Mouse (Mus musculus): ENCODE measurements around the gene Tmem50a. TPM values are rescaled to one million over a fixed set of nuclear protein-coding genes. Genes with fewer than 3 reads are reported as not detected.
A peak's percentile ranks its signal among the peaks of the same experiment; 100 is the strongest.

Gene Tmem50a
- polyA plus RNA-seq, 1 experiment from 2014 or later: 183 TPM

DNA sequence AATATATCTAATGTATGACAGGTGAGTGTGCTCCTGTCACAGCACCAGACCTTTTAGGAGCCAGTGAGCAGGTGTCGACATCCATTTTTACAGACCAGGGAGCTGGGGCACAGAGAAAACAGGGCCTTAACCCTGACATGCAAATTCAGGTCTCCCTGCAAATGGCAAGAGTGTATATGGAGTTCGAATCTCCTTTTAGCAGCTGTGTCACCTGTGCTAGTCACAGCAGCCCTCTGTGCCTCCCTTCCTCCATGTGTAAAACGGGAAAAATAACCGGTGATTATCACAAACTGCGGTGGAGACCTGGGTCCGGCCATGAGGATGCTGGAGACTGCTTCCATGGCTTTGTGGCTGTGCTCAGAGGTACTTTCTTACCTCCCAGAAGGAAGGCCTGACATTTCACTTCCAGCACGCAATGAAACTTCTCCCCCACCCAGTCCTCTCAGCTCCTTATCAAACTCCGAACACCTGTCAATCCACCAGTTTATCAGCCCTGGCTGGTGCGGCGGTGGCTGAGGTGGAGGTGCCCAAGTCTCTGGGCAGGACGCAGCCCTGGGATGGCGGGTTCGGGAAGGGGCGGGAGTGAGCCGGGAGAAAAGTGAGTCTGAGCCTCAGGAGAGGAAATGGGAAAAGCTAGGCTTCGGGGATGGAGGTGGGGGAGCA, 45.6 kb downstream of the Tmem50a start:
- 0 out of 2 replicates have a peak overlapping the region, but pooled peaks have one; percentile 23 for H3K9ac ChIP-seq

DNA sequence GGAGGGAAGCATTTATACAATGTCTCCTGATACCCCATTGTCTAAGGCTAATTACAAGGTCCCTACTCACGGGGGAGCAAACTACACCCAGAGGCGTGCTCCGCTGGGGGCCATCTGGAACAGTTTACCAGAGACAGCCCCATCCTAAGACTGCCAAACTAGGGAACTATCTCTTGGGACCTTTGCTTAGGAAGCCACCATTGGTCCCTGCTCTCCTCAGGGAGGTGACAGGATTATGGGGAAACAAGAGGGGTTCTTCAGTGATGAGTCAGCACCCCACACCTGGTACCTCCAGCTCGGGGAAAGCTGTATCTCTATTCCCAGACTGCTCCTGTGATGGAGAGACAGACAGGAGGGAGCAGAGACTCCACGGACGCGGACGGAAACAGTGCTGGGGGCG, 46.3 kb downstream of the Tmem50a start:
- H3K9ac ChIP-seq: no peak overlapping the region
- H3K4me3 ChIP-seq: no peak overlapping the region
- no peak overlapping the region for H3K4me2 ChIP-seq (replicated peaks)

More for the DNA sequence above, 45.6 kb downstream of the Tmem50a start:
- no peaks in the 10 kb centered on the region for H3K9me3 ChIP-seq
- 14% methylated on average over 16 of the region's 16 CpGs for WGBS
- peaks cover 25% of the 10 kb centered on the region for H3K27me3 ChIP-seq (replicated peaks)
- no peak overlapping the region for H3K4me3 ChIP-seq
- no peak overlapping the region for H3K4me2 ChIP-seq (replicated peaks)
- no peak for ATAC-seq (ENCODE audit: low FRiP score, low read depth)
- H3K36me3 ChIP-seq: no peaks in the 10 kb centered on the region
- no peaks in the 10 kb centered on the region for H3K4me1 ChIP-seq
- H3K27ac ChIP-seq: no peak overlapping the region

GRCm38 (mm10) chr4:134868065-134868464, 46.8 kb downstream of the Tmem50a start:
- H3K4me1 ChIP-seq: no peaks in the 10 kb centered on the region
- no peaks in the 10 kb centered on the region for H3K36me3 ChIP-seq
- peaks cover 25% of the 10 kb centered on the region for H3K27me3 ChIP-seq (replicated peaks)
- ATAC-seq (ENCODE audit: low FRiP score, low read depth): no peak
- H3K9me3 ChIP-seq: no peaks in the 10 kb centered on the region
- H3K4me2 ChIP-seq (replicated peaks): no peak overlapping the region
- no peak overlapping the region for H3K9ac ChIP-seq
- no peak overlapping the region for H3K27ac ChIP-seq
- H3K4me3 ChIP-seq: no peak overlapping the region
- WGBS: 90% methylated on average over 10 of the region's 10 CpGs

More for the DNA sequence above, 46.3 kb downstream of the Tmem50a start:
- Histone ChIP-seq H3K4me1 (no peaks in the 10 kb centered on the region), H3K27me3 (replicated peaks) (peaks cover 25% of the 10 kb centered on the region), H3K27ac (no peak overlapping the region), H3K36me3 (no peaks in the 10 kb centered on the region), H3K9me3 (no peaks in the 10 kb centered on the region)
- 32% methylated on average over 9 of the region's 9 CpGs for WGBS
- ATAC-seq (ENCODE audit: low FRiP score, low read depth): no peak

DNA sequence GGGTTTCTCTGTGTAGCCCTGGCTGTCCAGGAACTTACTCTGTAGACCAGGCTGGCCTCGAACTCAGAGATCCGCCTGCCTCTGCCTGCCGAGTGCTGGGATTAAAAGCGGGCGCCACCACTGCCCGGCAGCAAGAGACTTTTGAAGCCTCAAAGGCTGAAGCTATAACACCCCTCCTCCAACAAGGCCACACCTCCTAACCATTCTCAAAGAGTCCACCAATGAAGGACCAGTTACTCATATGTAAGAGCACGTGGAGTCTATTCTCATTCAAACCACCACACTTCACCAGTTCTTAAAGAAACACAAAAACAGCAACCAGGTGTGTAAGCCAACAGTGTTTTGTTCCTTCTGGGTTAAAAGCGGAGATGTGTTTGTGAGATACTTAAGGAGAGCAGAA, 47.2 kb downstream of the Tmem50a start:
- H3K4me3 ChIP-seq: no peak overlapping the region
- peaks cover 25% of the 10 kb centered on the region for H3K27me3 ChIP-seq (replicated peaks)
- no peak overlapping the region for H3K27ac ChIP-seq
- no peaks in the 10 kb centered on the region for H3K4me1 ChIP-seq
- no peaks in the 10 kb centered on the region for H3K9me3 ChIP-seq
- WGBS: 89% methylated on average over 8 of the region's 8 CpGs
- H3K9ac ChIP-seq: no peak overlapping the region
- no peaks in the 10 kb centered on the region for H3K36me3 ChIP-seq
- ATAC-seq (ENCODE audit: low FRiP score, low read depth): no peak
- H3K4me2 ChIP-seq (replicated peaks): no peak overlapping the region

- Histone ChIP-seq H3K9ac (no peak overlapping the region), H3K36me3 (no peaks in the 10 kb centered on the region), H3K9me3 (no peaks in the 10 kb centered on the region), H3K4me3 (no peak overlapping the region), H3K27me3 (replicated peaks) (peaks cover 25% of the 10 kb centered on the region), H3K27ac (no peak overlapping the region), H3K4me1 (no peaks in the 10 kb centered on the region), H3K4me2 (replicated peaks) (no peak overlapping the region)
- ATAC-seq (ENCODE audit: low FRiP score, low read depth): no peak
- WGBS: 94% methylated on average over 8 of the region's 8 CpGs
Observed at GRCm38 (mm10) chr4:134867213-134867612, 47.6 kb downstream of the Tmem50a start.

- Histone ChIP-seq H3K36me3 (no peaks in the 10 kb centered on the region), H3K4me3 (no peak overlapping the region), H3K4me2 (replicated peaks) (no peak overlapping the region), H3K9me3 (no peaks in the 10 kb centered on the region), H3K4me1 (no peaks in the 10 kb centered on the region), H3K9ac (no peak overlapping the region), H3K27ac (no peak overlapping the region), H3K27me3 (replicated peaks) (peaks cover 23% of the 10 kb centered on the region)
- no peak for ATAC-seq (ENCODE audit: low FRiP score, low read depth)
- WGBS: 92% methylated on average over 5 of the region's 5 CpGs
Observed at GRCm38 (mm10) chr4:134865789-134866188, 49.0 kb downstream of the Tmem50a start.

- no peak overlapping the region for H3K9ac ChIP-seq
- 77% methylated on average over 6 of the region's 6 CpGs for WGBS
- H3K9me3 ChIP-seq: no peaks in the 10 kb centered on the region
- H3K4me3 ChIP-seq: no peak overlapping the region
- H3K4me1 ChIP-seq: no peaks in the 10 kb centered on the region
- no peaks in the 10 kb centered on the region for H3K36me3 ChIP-seq
- H3K27me3 ChIP-seq (replicated peaks): peaks cover 18% of the 10 kb centered on the region
- ATAC-seq (ENCODE audit: low FRiP score, low read depth): no peak
- H3K27ac ChIP-seq: no peak overlapping the region
- no peak overlapping the region for H3K4me2 ChIP-seq (replicated peaks)
Observed at GRCm38 (mm10) chr4:134865340-134865739, 49.5 kb downstream of the Tmem50a start.

- Histone ChIP-seq H3K27ac (no peak within 1 kb of the TSS), H3K4me3 (no peak within 1 kb of the TSS)
Observed at GRCm38 (mm10) chr4:134863937-134864729, 50.7 kb downstream of the Tmem50a start, which contains the start of gene Rhd. TSS of gene Rhd (plus strand) at chr4:134864536.

DNA sequence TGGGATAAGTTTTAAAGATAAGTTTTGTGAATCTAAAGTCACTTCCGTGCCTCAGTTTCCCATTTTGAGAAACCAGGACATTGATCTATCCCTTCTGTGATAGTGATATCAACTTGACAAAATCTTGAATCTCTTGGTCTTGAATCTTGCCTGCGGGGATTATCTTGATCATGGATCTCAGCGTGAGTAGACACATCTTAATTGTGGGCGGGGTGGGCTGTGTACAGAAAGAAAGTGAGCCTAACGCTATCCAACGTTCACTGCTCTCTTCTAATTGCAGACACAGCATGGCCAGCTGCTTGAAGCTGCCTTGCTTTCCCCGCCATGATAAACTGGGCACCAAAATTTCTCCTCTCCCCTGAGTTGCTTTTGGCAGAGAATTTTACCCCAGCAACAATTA, 51.8 kb downstream of the Tmem50a start:
- WGBS: 84% methylated on average over 7 of the region's 7 CpGs
- Histone ChIP-seq H3K36me3 (no peaks in the 10 kb centered on the region), H3K27me3 (replicated peaks) (no peaks in the 10 kb centered on the region), H3K27ac (no peak overlapping the region), H3K4me3 (no peak overlapping the region), H3K4me1 (no peaks in the 10 kb centered on the region), H3K9ac (no peak overlapping the region), H3K9me3 (no peaks in the 10 kb centered on the region), H3K4me2 (replicated peaks) (no peak overlapping the region)
- no peak for ATAC-seq (ENCODE audit: low FRiP score, low read depth)

More at GRCm38 (mm10) chr4:134863937-134864729, 50.7 kb downstream of the Tmem50a start, which contains the start of gene Rhd:
- 75% methylated on average over 14 of the region's 14 CpGs for WGBS
- H3K9ac ChIP-seq: no peak within 1 kb of the TSS
- H3K4me2 ChIP-seq (replicated peaks): no peak within 1 kb of the TSS
- H3K9me3 ChIP-seq: no peaks in the 10 kb centered on the region
- no peaks in the 10 kb centered on the region for H3K36me3 ChIP-seq
- peaks cover 7% of the 10 kb centered on the region for H3K27me3 ChIP-seq (replicated peaks)
- ATAC-seq (ENCODE audit: low FRiP score, low read depth): no peak
- no peaks in the 10 kb centered on the region for H3K4me1 ChIP-seq

GRCm38 (mm10) chr4:134861884-134862283, 52.9 kb downstream of the Tmem50a start:
- no peak overlapping the region for H3K27ac ChIP-seq
- no peak overlapping the region for H3K4me3 ChIP-seq
- 0 out of 2 replicates have a peak, but pooled peaks cover under 1% of the 10 kb centered on the region for H3K27me3 ChIP-seq (replicated peaks)
- 88% methylated on average over 6 of the region's 6 CpGs for WGBS
- H3K36me3 ChIP-seq: no peaks in the 10 kb centered on the region
- no peak overlapping the region for H3K4me2 ChIP-seq (replicated peaks)
- ATAC-seq (ENCODE audit: low FRiP score, low read depth): no peak
- no peak overlapping the region for H3K9ac ChIP-seq
- no peaks in the 10 kb centered on the region for H3K9me3 ChIP-seq
- H3K4me1 ChIP-seq: no peaks in the 10 kb centered on the region

DNA sequence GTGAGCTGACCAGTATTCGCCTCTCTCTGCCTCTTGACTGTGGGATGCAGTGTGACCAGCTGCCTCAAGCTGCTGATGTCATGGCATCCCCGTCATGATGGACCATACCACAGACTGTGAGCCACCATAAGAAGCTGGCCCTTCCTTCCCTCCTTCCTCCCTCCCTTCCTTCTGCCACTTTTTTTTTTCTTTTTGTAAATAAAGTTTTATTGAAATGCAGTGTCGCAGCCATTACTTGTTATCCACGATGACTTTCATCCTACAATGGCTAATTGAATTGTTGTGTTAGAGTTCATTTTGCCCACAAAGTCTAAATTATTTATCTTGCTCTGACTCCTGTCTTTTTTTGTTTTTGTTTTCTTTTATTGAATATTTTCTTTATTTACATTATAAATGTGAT, 56.3 kb downstream of the Tmem50a start:
- no peak for ATAC-seq (ENCODE audit: low FRiP score, low read depth)
- WGBS: 87% methylated on average over 4 of the region's 4 CpGs
- Histone ChIP-seq H3K9me3 (no peaks in the 10 kb centered on the region), H3K4me1 (no peaks in the 10 kb centered on the region), H3K4me3 (no peak overlapping the region), H3K27me3 (replicated peaks) (peaks cover 17% of the 10 kb centered on the region; the same call in 1 of the 2 replicates), H3K9ac (no peak overlapping the region), H3K36me3 (no peaks in the 10 kb centered on the region), H3K27ac (no peak overlapping the region), H3K4me2 (replicated peaks) (no peak overlapping the region)

DNA sequence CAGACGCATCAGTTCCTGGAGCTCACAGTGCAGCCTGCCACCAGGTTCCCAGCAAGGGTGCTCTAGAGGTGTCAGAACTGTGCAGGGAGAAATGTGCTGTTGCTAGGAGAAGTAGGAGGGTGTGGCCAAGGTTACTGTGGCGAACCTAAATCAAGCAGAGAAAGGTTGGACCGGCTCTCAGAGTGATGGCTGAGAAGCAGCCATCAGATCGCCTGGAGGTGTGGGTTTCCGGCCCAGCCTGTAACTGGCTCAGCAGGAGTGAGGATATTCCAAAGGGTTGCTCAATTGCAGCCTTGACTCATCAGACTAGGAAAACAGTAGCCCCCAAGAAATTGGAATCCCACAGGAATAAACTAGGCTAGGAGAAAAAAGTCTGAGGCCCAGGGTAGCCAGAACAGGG, 58.3 kb downstream of the Tmem50a start:
- peaks cover 17% of the 10 kb centered on the region; the same call in 1 of the 2 replicates for H3K27me3 ChIP-seq (replicated peaks)
- no peak overlapping the region for H3K27ac ChIP-seq
- no peaks in the 10 kb centered on the region for H3K9me3 ChIP-seq
- WGBS: 23% methylated on average over 5 of the region's 5 CpGs
- ATAC-seq (ENCODE audit: low FRiP score, low read depth): no peak
- no peaks in the 10 kb centered on the region for H3K36me3 ChIP-seq
- no peak overlapping the region for H3K9ac ChIP-seq
- no peak overlapping the region for H3K4me2 ChIP-seq (replicated peaks)
- no peak overlapping the region for H3K4me3 ChIP-seq
- peaks cover 6% of the 10 kb centered on the region for H3K4me1 ChIP-seq

Measured in neural tube, embryonic 12.5 days (tissue).